Mouse (Mus musculus) embryo, embryonic 11 days (tissue): ENCODE data around the gene Mmrn2.

ENCODE experiments used
- DNase-seq: peaks from one replicate; pipeline ENCODE4 v3.0.0-alpha.2; 2015

The Mmrn2 gene

GRCm38 (mm10) chr14:34375415-34375904 is at the start of gene Mmrn2:
Gene Mmrn2, plus strand, starts transcription at chr14:34375465.
- no peak for DNase-seq

GRCm38 (mm10) chr14:34326606-34327005 is 48.7 kb upstream of the Mmrn2 start:
- DNase-seq: no peak

GRCm38 (mm10) chr14:34327618-34328017 is 47.6 kb upstream of the Mmrn2 start:
- DNase-seq: no peak

GRCm38 (mm10) chr14:34330657-34331158 is 44.6 kb upstream of the Mmrn2 start:
- no peak for DNase-seq

- DNase-seq: no peak
Observed at GRCm38 (mm10) chr14:34331886-34332285, 43.4 kb upstream of the Mmrn2 start.

- DNase-seq: no peak
Observed at GRCm38 (mm10) chr14:34332476-34332875, 42.8 kb upstream of the Mmrn2 start.

GRCm38 (mm10) chr14:34339446-34339845 is 35.8 kb upstream of the Mmrn2 start:
- DNase-seq: no peak

- DNase-seq: no peak
Observed at GRCm38 (mm10) chr14:34341993-34342392, 33.3 kb upstream of the Mmrn2 start.

GRCm38 (mm10) chr14:34343078-34343477 is 32.2 kb upstream of the Mmrn2 start:
- DNase-seq: no peak

- no peak for DNase-seq
Observed at GRCm38 (mm10) chr14:34344361-34344760, 30.9 kb upstream of the Mmrn2 start.

GRCm38 (mm10) chr14:34345771-34346566 is 29.3 kb upstream of the Mmrn2 start:
- peak; percentile 28 for DNase-seq

- no peak for DNase-seq
Observed at GRCm38 (mm10) chr14:34347084-34347483, 28.2 kb upstream of the Mmrn2 start.

- no peak for DNase-seq
Observed at GRCm38 (mm10) chr14:34348301-34348700, 27.0 kb upstream of the Mmrn2 start.

- DNase-seq: no peak
Observed at GRCm38 (mm10) chr14:34349007-34349406, 26.3 kb upstream of the Mmrn2 start.

GRCm38 (mm10) chr14:34351660-34352059 is 23.6 kb upstream of the Mmrn2 start:
- DNase-seq: no peak

GRCm38 (mm10) chr14:34352523-34352922 is 22.7 kb upstream of the Mmrn2 start:
- DNase-seq: no peak

- DNase-seq: no peak
Observed at GRCm38 (mm10) chr14:34353326-34353725, 21.9 kb upstream of the Mmrn2 start.

GRCm38 (mm10) chr14:34354456-34354855 is 20.8 kb upstream of the Mmrn2 start:
- DNase-seq: no peak

- no peak for DNase-seq
Observed at GRCm38 (mm10) chr14:34355301-34355700, 20.0 kb upstream of the Mmrn2 start, which contains the start of gene Fam25c. Gene Fam25c, minus strand, starts transcription at chr14:34355433.

GRCm38 (mm10) chr14:34357671-34358455 is 17.4 kb upstream of the Mmrn2 start:
- no peak for DNase-seq

- no peak for DNase-seq
Observed at GRCm38 (mm10) chr14:34359676-34360244, 15.5 kb upstream of the Mmrn2 start.

GRCm38 (mm10) chr14:34360251-34360650 is 15.0 kb upstream of the Mmrn2 start:
- DNase-seq: no peak

- no peak for DNase-seq
Observed at GRCm38 (mm10) chr14:34362135-34362534, 13.1 kb upstream of the Mmrn2 start.
